Mouse (Mus musculus) ES-Bruce4 (cell line): Measurements from ENCODE around the gene Nkg7. TPM values are rescaled to one million over a fixed set of nuclear protein-coding genes. Genes with fewer than 3 reads are reported as not detected.

Experiments
- H3K27ac ChIP-seq: 2 replicates; pipeline ENCODE4 v1.5.1; 2012; ENCODE audit warnings: low read length, inconsistent platforms; ENCODE audit not compliant: insufficient read depth
- H3K27me3 ChIP-seq: 2 replicates; pipeline ENCODE4 v1.6.1; 2012; ENCODE audit warnings: mild to moderate bottlenecking, low read length, inconsistent platforms; ENCODE audit not compliant: control insufficient read depth, poor library complexity, insufficient read depth, severe bottlenecking
- H3K36me3 ChIP-seq: 2 replicates; pipeline ENCODE4 v1.6.1; 2012; ENCODE audit warnings: inconsistent platforms, mild to moderate bottlenecking, low read length, moderate library complexity; ENCODE audit not compliant: control insufficient read depth, poor library complexity, insufficient read depth, severe bottlenecking
- H3K4me1 ChIP-seq: one replicate; pipeline ENCODE4 v1.8.1; 2011; ENCODE audit warnings: low read length; ENCODE audit not compliant: control insufficient read depth, insufficient read depth
- H3K4me3 ChIP-seq: 2 replicates; pipeline ENCODE4 v1.5.1; 2011; ENCODE audit warnings: low read depth, mild to moderate bottlenecking, low read length
- H3K9ac ChIP-seq: 2 replicates; pipeline ENCODE4 v1.6.1; 2012; ENCODE audit warnings: low read depth, mild to moderate bottlenecking, inconsistent platforms; ENCODE audit not compliant: poor library complexity, severe bottlenecking
- H3K9me3 ChIP-seq: replicated peaks from 2 replicates; pipeline ENCODE4 v1.6.1; 2012; ENCODE audit warnings: mild to moderate bottlenecking, low read length, inconsistent platforms; ENCODE audit not compliant: control insufficient read depth, poor library complexity, insufficient read depth, severe bottlenecking
- CTCF ChIP-seq: IDR thresholded peaks from one replicate; pipeline ENCODE4 v1.8.1; 2011; ENCODE audit warnings: low read depth, low read length
- EP300 ChIP-seq: IDR thresholded peaks from 2 replicates; pipeline ENCODE4 v1.6.1; 2011; ENCODE audit warnings: low read depth, low read length; ENCODE audit not compliant: insufficient read depth
- POLR2A ChIP-seq: IDR thresholded peaks from one replicate; pipeline ENCODE4 v1.8.1; 2011; ENCODE audit warnings: low read length; ENCODE audit not compliant: insufficient read depth
- polyA plus RNA-seq: library from polyadenylated mRNA; stranded (reverse); fragments of >200 nt; gene quantifications from 2 replicates; pipeline ENCODE4 v1.2.4, GENCODE M21; 2011; ENCODE audit warnings: low read depth; ENCODE audit not compliant: missing spikeins, insufficient read depth, insufficient read length

Gene Nkg7
- polyA plus RNA-seq, 1 experiment: not detected

DNA sequence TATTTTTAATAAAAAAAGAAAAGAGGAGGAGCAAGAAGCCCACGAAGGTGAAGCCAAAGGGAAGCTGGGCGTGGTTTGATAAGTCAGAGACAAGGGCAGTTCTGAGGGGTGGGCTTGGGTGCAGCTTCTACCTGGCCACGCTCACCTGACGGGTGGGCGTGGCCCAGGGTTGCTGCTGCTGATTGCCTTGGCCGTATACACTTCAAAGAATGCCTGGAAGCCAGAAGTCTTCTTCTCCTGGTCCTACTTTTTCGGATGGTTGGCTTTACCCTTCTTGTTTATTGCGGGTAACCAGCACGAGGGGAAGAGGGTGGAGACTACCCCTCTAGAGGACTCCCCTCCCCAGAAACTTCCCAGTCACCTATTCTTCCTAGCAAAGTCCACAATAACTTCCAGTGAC is 5.8 kb downstream of the Nkg7 start:
- Histone ChIP-seq H3K9me3 (no peaks in the 10 kb centered on the region), H3K4me1 (peaks cover 4% of the 10 kb centered on the region), H3K4me3 (peak overlapping the region; percentile 80), H3K9ac (peak overlapping the region; percentile 24; the same call in 1 of the 2 replicates), H3K36me3 (no peaks in the 10 kb centered on the region), H3K27me3 (no peaks in the 10 kb centered on the region), H3K27ac (peak overlapping the region; percentile 54)
- no peak for TF ChIP-seq EP300
- TF ChIP-seq POLR2A: no peak
- TF ChIP-seq CTCF: no peak

GRCm38 (mm10) chr7:43443126-43443916 is 6.4 kb downstream of the Nkg7 start:
- Histone ChIP-seq H3K4me3 (peak overlapping the region; percentile 80), H3K4me1 (peaks cover 4% of the 10 kb centered on the region), H3K27ac (peak overlapping the region; percentile 54), H3K27me3 (no peaks in the 10 kb centered on the region), H3K9ac (peak overlapping the region; percentile 24; the same call in 1 of the 2 replicates), H3K36me3 (no peaks in the 10 kb centered on the region), H3K9me3 (no peaks in the 10 kb centered on the region)
- TF ChIP-seq EP300 (no peak), POLR2A (no peak)

- H3K36me3 ChIP-seq: no peaks in the 10 kb centered on the region
- TF ChIP-seq EP300 (no peak), CTCF (no peak), POLR2A (peak; percentile 79)
- H3K9me3 ChIP-seq: no peaks in the 10 kb centered on the region
- H3K9ac ChIP-seq: peak within 1 kb of the TSS; percentile 59
- no peaks in the 10 kb centered on the region for H3K27me3 ChIP-seq
- H3K4me1 ChIP-seq: peaks cover 4% of the 10 kb centered on the region
- H3K27ac ChIP-seq: peak within 1 kb of the TSS; percentile 54
- peak within 1 kb of the TSS; percentile 80 for H3K4me3 ChIP-seq
These were observed 7.0 kb downstream of the Nkg7 start, which contains the start of the genes Etfb and Gm45233 for GRCm38 (mm10) chr7:43443917-43444293. Gene Etfb, plus strand, starts transcription at chr7:43444083. Gene Gm45233, plus strand, starts transcription at chr7:43444128.

- H3K9me3 ChIP-seq: no peaks in the 10 kb centered on the region
- TF ChIP-seq EP300 (no peak), CTCF (no peak), POLR2A (no peak)
- H3K9ac ChIP-seq: no peak overlapping the region
- H3K36me3 ChIP-seq: no peaks in the 10 kb centered on the region
- no peak overlapping the region for H3K4me3 ChIP-seq
- H3K4me1 ChIP-seq: no peaks in the 10 kb centered on the region
- H3K27ac ChIP-seq: no peak overlapping the region
- H3K27me3 ChIP-seq: no peaks in the 10 kb centered on the region
These were observed 10.9 kb downstream of the Nkg7 start for GRCm38 (mm10) chr7:43447801-43448200.

GRCm38 (mm10) chr7:43448246-43448645 is 11.4 kb downstream of the Nkg7 start:
- TF ChIP-seq POLR2A (no peak), EP300 (no peak), CTCF (no peak)
- H3K4me3 ChIP-seq: no peak overlapping the region
- H3K9me3 ChIP-seq: no peaks in the 10 kb centered on the region
- H3K4me1 ChIP-seq: no peaks in the 10 kb centered on the region
- H3K36me3 ChIP-seq: no peaks in the 10 kb centered on the region
- H3K27me3 ChIP-seq: no peaks in the 10 kb centered on the region
- no peak overlapping the region for H3K27ac ChIP-seq
- H3K9ac ChIP-seq: no peak overlapping the region

GRCm38 (mm10) chr7:43449811-43450210 is 12.9 kb downstream of the Nkg7 start:
- TF ChIP-seq CTCF (no peak), POLR2A (no peak), EP300 (no peak)
- H3K27ac ChIP-seq: no peak overlapping the region
- H3K27me3 ChIP-seq: no peaks in the 10 kb centered on the region
- H3K9ac ChIP-seq: no peak overlapping the region
- H3K4me3 ChIP-seq: no peak overlapping the region
- H3K4me1 ChIP-seq: no peaks in the 10 kb centered on the region
- no peaks in the 10 kb centered on the region for H3K36me3 ChIP-seq
- H3K9me3 ChIP-seq: no peaks in the 10 kb centered on the region
